Mouse (Mus musculus): ENCODE measurements around the gene Slc18a3.

DNA sequence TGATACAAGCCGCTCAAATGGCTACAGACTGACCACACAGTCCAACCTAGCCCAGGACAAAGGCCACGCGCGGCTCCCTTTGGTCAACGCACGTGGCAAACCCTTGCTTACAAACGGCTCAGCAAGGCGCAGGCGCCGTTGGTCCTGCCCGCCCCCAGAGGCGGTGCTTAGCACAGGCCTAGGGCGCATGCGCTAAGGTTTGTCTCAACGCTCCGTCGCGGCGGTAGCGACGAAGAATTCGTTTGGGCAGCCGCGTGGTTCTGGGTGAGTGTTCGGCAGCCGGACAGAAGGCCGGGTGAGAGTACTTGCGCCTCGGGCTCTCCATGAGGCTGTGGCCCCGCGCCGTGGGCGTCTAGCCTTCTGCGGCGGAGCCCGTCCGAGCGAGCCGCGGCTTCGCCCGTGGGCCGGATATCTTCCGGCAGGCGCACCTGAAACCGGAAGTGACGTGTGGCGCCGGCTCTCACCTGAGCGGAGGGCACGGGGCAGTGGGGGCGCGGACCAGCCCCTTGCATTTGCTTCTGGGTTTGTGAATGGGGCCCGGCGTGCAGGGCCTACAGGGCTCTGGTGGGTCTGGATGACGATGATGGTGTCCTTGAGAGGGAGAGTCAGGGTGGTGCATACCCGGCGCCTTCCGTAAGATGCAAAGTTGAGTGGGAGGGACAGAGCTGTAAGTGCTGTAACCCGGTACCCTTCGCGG lies 48.8 kb upstream of the Slc18a3 start, which contains the start of gene Ercc6:
- TF ChIP-seq EP300 (IDR thresholded peaks at IDR 0.05; ENCODE audit: insufficient read depth, low read depth, low read length) = no peak
- TF ChIP-seq CTCF (IDR thresholded peaks at IDR 0.05) = peak; percentile 24
